Comparison of ENCODE assay signal across 10 mouse cellular contexts in genomic region chr11:68589055-68589809, GRCm38 (mm10). TPM values are rescaled to one million over a fixed set of nuclear protein-coding genes. Genes with fewer than 3 reads are reported as not detected.
DNase-seq lines count a peak whose midpoint lies in the region; ATAC-seq and TF ChIP-seq lines count a peak whose summit lies in the region.
"Had no signal": no experiment of that assay in that cellular context is flagged by ENCODE, and none has a peak within 500 bp of the region (broad histone marks: within the 10 kb centered on the region; RNA-seq: fewer than 3 reads in every experiment).

No protein-coding gene starts in this region.

- no peak for ATAC-seq in midbrain, embryonic 13.5 days
- ATAC-seq in intestine, postnatal 0 days, result no peak

- intact Hi-C loops in left cerebral cortex, postnatal 14 days (cut with DNase I), result loop anchor here (5.0 kb wide), 1 partner anchor 103 kb away; the partner anchor contains the start of gene Myh10

- DNase-seq in midbrain, embryonic 10.5 days (ENCODE audit: low spot score), result peak; percentile 71
- DNase-seq in c-Kit-positive CD71-positive TER-119-negative erythroid progenitor cells, embryonic 14.5 days (ENCODE audit: low read depth), result peak; percentile 36
- peak; percentile 61 to 94 for DNase-seq in frontal cortex, adult 2 months (ENCODE audit: extremely low spot score in 1 of 2, low spot score in 1 of 2)
- DNase-seq in left cerebral cortex, postnatal 14 days (ENCODE audit: low spot score in 2 of 2), result peak; percentile 77 to 87
- DNase-seq in ovary, postnatal 14 days (ENCODE audit: low spot score), result peak; percentile 68
- DNase-seq in thymus, adult 2 months, result peak; percentile 70

- H3K36me3 ChIP-seq in midbrain, embryonic 10.5 days, result no peaks in the 10 kb centered on the region
- no peaks in the 10 kb centered on the region for H3K36me3 ChIP-seq in midbrain, embryonic 13.5 days
- no peaks in the 10 kb centered on the region for H3K36me3 ChIP-seq in intestine, postnatal 0 days (ENCODE audit: control insufficient read depth, insufficient read depth)
- no peaks in the 10 kb centered on the region for H3K36me3 ChIP-seq in thymus, adult 2 months (ENCODE audit: control insufficient read depth, insufficient read depth, low read length)
- H3K36me3 ChIP-seq: embryonic facial prominence, embryonic 15.5 days had no signal

- peaks cover 18% of the 10 kb centered on the region for H3K27me3 ChIP-seq in midbrain, embryonic 10.5 days (ENCODE audit: low read depth, poor library complexity, severe bottlenecking)
- H3K27me3 ChIP-seq in midbrain, embryonic 13.5 days, result peaks cover 5% of the 10 kb centered on the region; the same call in 1 of the 2 replicates
- H3K27me3 ChIP-seq in intestine, postnatal 0 days (replicated peaks; ENCODE audit: control insufficient read depth, insufficient read depth, low read length), result no peaks in the 10 kb centered on the region
- H3K27me3 ChIP-seq in thymus, adult 2 months (ENCODE audit: control insufficient read depth, insufficient read depth, low read length), result no peaks in the 10 kb centered on the region
- H3K27me3 ChIP-seq: embryonic facial prominence, embryonic 15.5 days had no signal

- H3K4me2 ChIP-seq in midbrain, embryonic 13.5 days (replicated peaks), result no peak overlapping the region
- no peak overlapping the region for H3K4me2 ChIP-seq in intestine, postnatal 0 days (replicated peaks; ENCODE audit: low read depth)
- H3K4me2 ChIP-seq: embryonic facial prominence, embryonic 15.5 days had no signal

- H3K9ac ChIP-seq in midbrain, embryonic 13.5 days (replicated peaks), result no peak overlapping the region
- no peak overlapping the region for H3K9ac ChIP-seq in intestine, postnatal 0 days (ENCODE audit: low read depth, low read length)
- H3K9ac ChIP-seq: embryonic facial prominence, embryonic 15.5 days had no signal

- whole genome bisulfite sequencing in midbrain, embryonic 10.5 days, result 63% methylated on average over 8 of the region's 8 CpGs
- 72% methylated on average over 8 of the region's 8 CpGs for WGBS in midbrain, embryonic 13.5 days
- 65% methylated on average over 8 of the region's 8 CpGs for WGBS in intestine, postnatal 0 days
- 74% methylated on average over 8 of the region's 8 CpGs for WGBS in thymus, adult 2 months

- peaks cover 50% of the 10 kb centered on the region for H3K4me1 ChIP-seq in midbrain, embryonic 10.5 days
- peaks cover 4% of the 10 kb centered on the region; the same call in 1 of the 2 replicates for H3K4me1 ChIP-seq in midbrain, embryonic 13.5 days (replicated peaks)
- no peaks in the 10 kb centered on the region for H3K4me1 ChIP-seq in intestine, postnatal 0 days (replicated peaks; ENCODE audit: control insufficient read depth, insufficient read depth, low read length)
- no peaks in the 10 kb centered on the region for H3K4me1 ChIP-seq in thymus, adult 2 months (replicated peaks; ENCODE audit: control insufficient read depth, insufficient read depth, low read length)

- peak; percentile 96 for TF ChIP-seq CTCF in intestine, postnatal 0 days (IDR thresholded peaks at IDR 0.05; ENCODE audit: low read depth)
- peak; percentile 61; the same call in 1 of the 2 replicates for TF ChIP-seq CTCF in thymus, adult 2 months (IDR thresholded peaks at IDR 0.05; ENCODE audit: borderline replicate concordance, control insufficient read depth, extremely low read depth, insufficient read depth, low read length, poor library complexity)

- no peak overlapping the region for H3K27ac ChIP-seq in midbrain, embryonic 10.5 days (replicated peaks)
- H3K27ac ChIP-seq in midbrain, embryonic 13.5 days, result no peak overlapping the region
- H3K27ac ChIP-seq in intestine, postnatal 0 days (ENCODE audit: low read depth, low read length), result no peak overlapping the region
- H3K27ac ChIP-seq in thymus, adult 2 months (ENCODE audit: control insufficient read depth, insufficient read depth, low read length), result no peak overlapping the region
- H3K27ac ChIP-seq: embryonic facial prominence, embryonic 15.5 days had no signal

- H3K9me3 ChIP-seq in midbrain, embryonic 10.5 days (replicated peaks), result no peaks in the 10 kb centered on the region
- no peaks in the 10 kb centered on the region for H3K9me3 ChIP-seq in midbrain, embryonic 13.5 days
- H3K9me3 ChIP-seq in intestine, postnatal 0 days (ENCODE audit: control insufficient read depth), result no peaks in the 10 kb centered on the region
- H3K9me3 ChIP-seq: embryonic facial prominence, embryonic 15.5 days had no signal

- no peak overlapping the region for H3K4me3 ChIP-seq in midbrain, embryonic 10.5 days
- H3K4me3 ChIP-seq in midbrain, embryonic 13.5 days (replicated peaks), result no peak overlapping the region
- H3K4me3 ChIP-seq in intestine, postnatal 0 days (ENCODE audit: low read depth, low read length), result no peak overlapping the region
- H3K4me3 ChIP-seq in thymus, adult 2 months (ENCODE audit: control insufficient read depth, insufficient read depth, low read length), result no peak overlapping the region
- H3K4me3 ChIP-seq: embryonic facial prominence, embryonic 15.5 days had no signal

- no peak for TF ChIP-seq POLR2A in thymus, adult 2 months (IDR thresholded peaks at IDR 0.05; ENCODE audit: control insufficient read depth, extremely low read depth, insufficient read depth, low read length, poor library complexity)

RNA-seq across cellular contexts. Expression of gene Ccdc42, which starts 2.4 kb away (rescaled TPM):
- polyA plus RNA-seq in midbrain, embryonic 10.5 days (2016; fragmentation: Nextera tagmentation; extraction: Ambion mirVana), result 1.5 and 2.2 TPM in 2 replicates
- 0.15 and 0.36 TPM in 2 replicates for polyA plus RNA-seq in midbrain, embryonic 13.5 days (2015; fragmentation: Nextera tagmentation; extraction: Ambion mirVana)
- polyA plus RNA-seq in frontal cortex, adult 2 months (2012; rRNA removed), result 0.95 and 0.98 TPM in 2 replicates
- polyA plus RNA-seq in intestine, postnatal 0 days (2015; fragmentation: Nextera tagmentation; extraction: Ambion mirVana), result 0.21 TPM in 1 of 2 replicates, not detected in the other
- total RNA-seq in left cerebral cortex, postnatal 14 days (2021), result under 1 TPM; 0.95 to 0.99 TPM
- not detected in 2 replicates for polyA plus RNA-seq in thymus, adult 2 months (2012; rRNA removed)
- total RNA-seq: neutrophil, adult 5-6 weeks had no signal
- polyA plus RNA-seq: embryonic facial prominence, embryonic 15.5 days had no signal

RNA-seq across cellular contexts. Expression of gene Mfsd6l, which starts 33.2 kb away (rescaled TPM):
- not detected in 2 replicates for polyA plus RNA-seq in midbrain, embryonic 10.5 days (2016; fragmentation: Nextera tagmentation; extraction: Ambion mirVana)
- not detected in 2 replicates for polyA plus RNA-seq in midbrain, embryonic 13.5 days (2015; fragmentation: Nextera tagmentation; extraction: Ambion mirVana)
- 0.08 TPM in 1 of 2 replicates, not detected in the other for polyA plus RNA-seq in frontal cortex, adult 2 months (2012; rRNA removed)
- 7.7 and 8.3 TPM in 2 replicates for polyA plus RNA-seq in intestine, postnatal 0 days (2015; fragmentation: Nextera tagmentation; extraction: Ambion mirVana)
- not detected for total RNA-seq in left cerebral cortex, postnatal 14 days (2021)
- 0.24 and 0.65 TPM in 2 replicates for polyA plus RNA-seq in thymus, adult 2 months (2012; rRNA removed)
